Mouse (Mus musculus): ENCODE data around the gene Cd209f.
"Not testable (repeated sequence)": the region's sequence is repeated elsewhere in the genome, so short reads cannot be mapped to it uniquely, and the experiment has no call there.

Gene Cd209f

DNA sequence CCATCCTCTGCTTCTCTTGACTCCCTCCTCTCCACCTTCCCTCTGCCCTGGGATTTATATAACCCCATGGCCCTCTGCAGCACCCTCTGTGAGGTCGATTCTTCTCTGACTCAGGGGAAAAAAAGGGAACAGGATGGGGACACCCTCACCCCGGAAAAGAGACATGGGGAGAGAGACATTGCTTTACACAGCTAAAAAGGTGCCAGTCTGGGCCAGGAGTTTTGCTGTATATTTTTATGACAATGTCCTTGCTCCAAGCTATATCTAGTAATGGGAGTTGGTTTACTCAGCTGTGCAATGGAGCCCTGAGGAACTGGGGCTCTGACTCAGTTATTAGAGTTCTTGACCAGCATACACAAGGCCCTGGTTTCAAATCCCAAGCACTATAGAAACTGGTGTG lies at the start of gene Cd209f:
Cd209f (minus strand) TSS at position 101 of the 400 bp plus-strand sequence.
- not testable (repeated sequence) for DNase-seq

DNA sequence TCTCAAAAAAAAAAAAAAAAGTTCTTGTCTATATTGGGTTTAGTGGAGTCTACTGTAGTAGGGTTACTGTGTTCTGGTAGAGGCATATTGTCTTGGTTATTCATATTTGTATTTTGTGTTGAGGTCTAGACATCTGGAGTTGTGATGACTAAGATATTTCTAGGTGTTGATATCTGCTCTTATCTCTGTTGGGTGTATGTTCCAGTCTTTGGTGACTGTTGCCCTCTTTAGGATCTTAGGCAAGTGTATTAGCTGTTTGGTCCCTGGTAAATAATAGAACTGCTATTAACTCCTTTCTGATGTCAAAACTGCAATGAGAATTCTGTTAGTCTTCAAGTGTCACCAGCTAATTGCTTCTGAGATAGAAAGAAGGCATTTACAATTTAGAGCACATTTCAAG lies 49.2 kb upstream of the Cd209f start:
- no peak for DNase-seq

DNA sequence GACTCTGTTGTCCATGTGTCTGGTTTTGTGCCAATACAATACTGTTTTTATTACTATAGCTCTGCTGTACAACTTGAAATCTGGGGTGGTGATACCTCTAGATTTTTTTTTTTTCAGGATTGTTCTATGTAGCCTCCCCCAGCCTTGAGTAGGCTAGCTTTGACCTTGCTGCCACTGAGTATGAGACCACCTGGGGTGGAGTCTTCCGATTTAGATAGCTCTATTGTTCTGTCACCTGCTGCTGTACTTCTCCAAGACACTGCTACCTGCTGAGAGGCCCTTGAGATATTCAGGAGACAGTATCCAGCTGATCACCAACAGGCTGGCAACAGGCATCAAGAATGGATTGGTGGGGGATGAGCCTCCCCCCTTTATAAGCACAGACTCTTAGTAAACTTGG lies 41.6 kb upstream of the Cd209f start:
- DNase-seq, result no peak

DNA sequence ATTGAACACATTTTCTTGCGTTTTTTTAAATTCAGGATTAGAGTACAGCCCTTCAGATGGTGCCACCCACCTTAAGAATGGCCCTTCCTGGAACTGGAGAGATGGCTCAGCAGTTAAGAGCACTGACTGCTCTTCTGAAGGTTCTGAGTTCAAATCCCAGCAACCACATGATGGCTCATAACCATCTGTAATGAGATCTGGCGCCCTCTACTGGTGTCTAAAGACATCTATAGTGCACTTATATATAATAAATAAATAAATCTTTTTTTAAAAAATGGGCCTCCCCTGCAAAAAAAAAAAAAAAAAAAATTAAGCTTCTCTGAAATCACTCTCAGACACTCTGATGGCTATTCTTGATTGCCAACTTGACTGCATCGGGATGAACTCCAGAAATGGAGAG lies 36.1 kb upstream of the Cd209f start:
- DNase-seq, result peak; percentile 12 to 20

DNA sequence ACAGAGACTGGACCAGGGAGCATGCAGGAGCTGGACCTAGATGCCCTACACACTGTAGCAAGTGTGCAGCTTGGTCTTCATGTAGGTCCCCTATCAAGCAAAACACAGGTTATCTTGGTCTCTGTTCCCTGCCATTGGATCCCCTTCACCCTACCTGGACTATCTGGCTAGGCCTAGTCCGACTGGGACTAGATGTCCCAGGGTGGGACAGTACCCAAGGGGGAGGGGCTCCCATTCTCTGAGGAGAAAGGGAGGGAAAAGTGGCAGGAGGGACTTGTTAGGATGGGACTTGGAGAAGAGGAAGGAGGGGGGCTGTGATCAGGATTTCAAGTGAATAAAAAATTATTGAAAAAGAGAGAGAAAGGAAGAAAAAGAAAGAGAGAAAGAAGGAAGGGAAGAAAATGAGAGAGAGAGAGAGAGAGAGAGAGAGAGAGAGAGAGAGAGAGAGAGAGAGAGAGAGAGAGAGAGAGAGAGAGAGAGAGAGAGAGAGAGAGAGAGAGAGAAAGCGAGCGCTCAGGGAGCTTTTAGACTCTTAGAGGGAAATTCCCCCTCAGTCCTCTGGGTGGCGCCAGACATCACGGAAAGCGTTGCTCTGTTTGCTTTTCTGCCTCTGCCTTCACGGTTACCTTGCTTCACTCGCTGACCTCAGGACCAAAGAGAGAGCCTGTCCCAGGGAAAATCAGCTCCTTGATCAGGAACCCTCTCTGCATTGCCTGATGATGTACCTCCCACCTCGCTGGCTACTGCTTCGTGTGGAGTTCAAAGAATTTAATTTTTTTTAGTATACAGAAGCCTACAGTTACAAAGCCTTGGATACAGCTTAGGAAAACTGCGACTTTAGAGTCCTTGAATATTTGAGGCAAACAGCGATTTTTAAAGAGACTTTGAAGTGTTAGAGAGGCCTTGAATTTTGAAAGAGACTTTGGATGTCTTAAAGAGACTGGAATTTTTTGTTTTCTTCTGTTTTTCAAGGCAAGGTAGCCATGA lies 34.3 kb upstream of the Cd209f start:
- peak; percentile 66 to 84 for DNase-seq

DNA sequence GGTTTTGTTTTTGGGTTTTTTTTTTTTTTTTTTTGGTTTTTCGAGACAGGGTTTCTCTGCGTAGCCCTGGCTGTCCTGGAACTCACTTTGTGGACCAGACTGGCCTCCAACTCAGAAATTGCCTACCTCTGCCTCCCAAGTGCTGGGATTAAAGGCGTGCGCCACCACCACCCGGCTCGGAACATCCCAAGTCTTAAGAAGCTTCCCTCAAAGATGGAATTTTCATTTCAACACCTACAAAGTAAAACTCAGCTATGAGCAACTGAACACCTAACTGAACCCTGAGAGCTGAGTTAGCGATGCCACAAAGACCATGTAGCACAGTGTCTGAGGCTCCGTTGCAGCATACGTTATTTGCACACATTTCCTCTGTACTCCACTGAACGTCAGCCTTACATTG lies 28.2 kb upstream of the Cd209f start, which contains the start of gene Cd209g:
Cd209g (plus strand) TSS at position 301 of the 400 bp plus-strand sequence.
- no peak for DNase-seq

DNA sequence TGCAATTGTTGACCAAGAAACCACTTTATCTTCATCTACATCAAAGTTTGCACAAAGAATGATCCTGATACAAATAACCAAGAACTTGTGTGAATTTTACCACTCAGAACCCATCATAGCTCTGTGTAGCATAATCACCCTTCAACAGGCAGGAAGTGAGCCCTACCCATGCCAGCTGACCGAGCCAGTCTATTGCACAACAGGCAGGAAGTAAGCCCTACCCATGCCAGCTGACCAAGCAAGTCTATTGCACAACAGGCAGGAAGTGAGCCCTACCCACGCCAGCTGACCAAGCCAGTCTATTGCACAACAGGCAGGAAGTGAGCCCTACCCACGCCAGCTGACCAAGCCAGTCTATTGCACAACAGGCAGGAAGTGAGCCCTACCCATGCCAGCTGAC lies 17.1 kb downstream of the Cd209f start:
- not testable (repeated sequence) for DNase-seq

DNA sequence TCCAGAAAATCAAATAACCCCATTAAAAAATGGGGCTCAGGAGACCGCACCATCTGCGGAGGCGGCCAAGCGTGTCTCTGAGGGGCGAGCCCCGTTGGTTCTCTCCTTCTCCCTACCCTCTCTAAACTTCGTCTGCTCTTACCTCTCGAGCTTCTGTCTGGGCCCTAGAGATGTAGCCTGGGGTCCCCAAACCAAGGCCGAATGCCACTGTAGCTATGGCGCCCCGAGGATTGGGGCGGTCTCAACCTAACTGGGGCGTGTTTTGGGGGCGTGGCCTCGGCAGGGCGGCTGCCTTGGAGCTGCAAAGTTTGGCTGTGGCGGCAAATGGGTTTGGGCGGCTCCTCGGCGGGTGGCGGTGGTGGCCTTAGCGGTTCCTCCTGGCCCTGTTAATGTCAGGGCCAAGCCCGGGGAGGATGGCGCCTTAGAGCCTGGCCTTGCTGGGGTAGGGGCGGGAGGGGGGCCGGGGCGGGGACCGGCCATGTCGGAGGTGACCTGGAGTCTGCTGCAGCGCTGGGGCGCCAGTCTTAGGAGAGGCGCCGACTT lies 18.4 kb downstream of the Cd209f start:
- DNase-seq, result peak in 1 of 2 experiments; percentile 8
